Mouse (Mus musculus) liver, adult (tissue): ENCODE results near the gene Ift80.

Source experiments
- GATA4 ChIP-seq: IDR thresholded peaks from 2 replicates; pipeline ENCODE4 v1.6.1; 2014; ENCODE audit warnings: mild to moderate bottlenecking, low read length; ENCODE audit not compliant: insufficient replicate concordance

Gene Ift80

DNA sequence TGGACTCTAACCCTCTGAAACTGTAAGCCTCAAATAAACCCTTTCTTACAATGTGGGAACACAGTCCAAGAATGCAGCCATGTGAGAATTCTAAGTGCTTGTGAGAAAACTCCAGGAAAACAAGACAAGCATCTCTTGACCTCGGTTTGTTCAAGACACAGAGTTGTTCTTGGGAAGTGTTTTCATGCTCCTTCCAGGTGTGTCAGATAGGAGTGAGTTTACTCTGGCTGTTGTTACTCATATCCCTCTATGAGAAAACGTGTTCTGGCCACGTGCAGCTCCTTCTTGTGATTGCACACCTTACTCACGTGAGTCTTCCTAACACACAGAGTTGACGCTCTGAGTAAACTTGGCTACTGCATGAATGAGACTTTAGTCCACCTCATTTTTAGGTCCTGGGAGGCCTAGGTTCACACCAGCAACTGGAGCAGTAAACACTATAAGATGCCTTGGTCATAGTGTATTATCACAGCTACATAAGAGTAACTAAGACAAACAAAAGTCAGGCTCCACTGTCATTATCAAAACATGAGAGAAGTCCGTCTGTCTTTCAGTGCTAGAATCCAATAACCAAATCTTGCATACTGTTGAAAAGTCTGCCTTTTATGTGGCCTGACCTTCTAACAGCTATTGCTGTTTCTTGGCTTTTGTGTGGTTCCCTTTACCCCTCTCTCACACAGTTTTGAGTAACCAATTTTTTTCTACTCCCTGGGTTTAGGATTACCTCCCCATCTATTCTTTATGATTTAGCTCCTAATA, 37.7 kb downstream of the Ift80 start:
- TF ChIP-seq GATA4: no peak

DNA sequence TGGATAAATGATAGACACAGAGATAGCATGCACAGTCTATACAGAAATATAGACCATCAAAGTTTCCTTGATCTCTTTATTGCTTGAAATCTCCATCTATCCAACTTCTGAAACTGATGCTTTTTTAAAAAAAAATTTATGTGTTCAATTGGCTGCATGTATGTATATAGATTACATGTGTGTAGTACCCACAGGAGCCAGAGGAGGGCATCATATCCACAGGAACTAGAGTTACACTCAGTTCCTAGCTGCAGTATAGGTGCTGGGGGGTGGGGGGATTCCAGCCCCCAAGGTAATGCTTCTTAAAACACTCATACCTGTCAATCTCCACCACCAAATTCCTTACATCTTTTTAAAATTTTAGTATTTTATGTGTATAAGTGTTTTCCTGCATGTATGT, 39.7 kb downstream of the Ift80 start:
- TF ChIP-seq GATA4: no peak

DNA sequence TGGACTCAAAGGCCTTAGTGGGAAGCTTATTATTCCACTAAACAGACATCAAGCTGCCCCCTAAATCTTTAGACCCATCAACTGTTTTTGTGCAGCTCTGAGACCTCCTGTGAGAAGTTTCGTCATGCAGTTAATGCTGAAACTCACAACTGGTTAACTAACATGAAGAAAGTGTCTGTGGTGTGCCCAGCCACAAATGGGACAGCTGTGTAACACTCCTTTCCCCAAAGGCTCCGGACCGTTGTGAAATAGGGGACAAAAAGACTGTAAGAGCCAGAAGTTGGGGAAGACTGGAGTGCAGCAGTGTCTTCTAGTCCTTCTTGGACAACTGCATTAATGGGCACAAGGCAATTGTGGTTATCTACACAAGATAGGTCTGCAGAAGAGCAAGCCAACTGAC, 47.0 kb downstream of the Ift80 start:
- TF ChIP-seq GATA4: no peak

DNA sequence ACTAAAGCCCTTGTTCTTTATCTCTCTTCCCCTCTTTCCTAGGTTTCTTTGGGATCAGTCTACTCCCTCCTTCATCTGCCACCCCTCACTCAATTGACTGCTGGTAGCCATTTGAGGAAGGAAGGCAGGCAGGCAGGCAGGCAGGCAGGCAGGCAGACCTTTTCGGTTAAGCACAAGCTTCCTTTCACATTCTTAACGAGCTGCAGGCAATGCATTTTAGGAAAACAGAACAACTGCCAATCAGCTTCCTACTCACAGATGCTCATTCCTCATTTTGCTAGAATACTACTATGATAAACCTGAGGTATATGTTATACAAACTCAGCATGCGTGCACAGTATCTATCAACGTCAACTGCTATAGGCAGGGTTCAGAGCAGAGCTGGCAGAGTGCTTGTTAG, 47.9 kb downstream of the Ift80 start:
- no peak for TF ChIP-seq GATA4

DNA sequence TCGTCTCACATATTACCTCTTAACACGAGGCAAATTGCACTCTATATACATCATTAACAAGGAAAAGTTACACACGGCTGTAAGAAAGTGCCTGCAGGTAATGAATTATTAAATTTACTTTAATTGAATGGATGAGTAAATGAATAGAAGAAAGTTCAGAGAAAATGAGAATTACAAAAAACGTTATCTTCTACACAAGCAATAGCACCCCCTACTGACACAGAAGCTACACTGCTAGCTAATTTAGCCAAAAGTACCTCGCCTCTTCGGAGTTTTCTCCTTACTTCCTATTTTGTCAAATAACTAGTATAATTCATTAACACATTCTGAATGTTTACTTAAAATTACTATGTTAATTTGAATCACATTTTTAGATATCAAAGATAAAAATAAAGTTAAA, 49.9 kb downstream of the Ift80 start:
- peak; percentile 57; the same call in 1 of the 2 replicates for TF ChIP-seq GATA4

DNA sequence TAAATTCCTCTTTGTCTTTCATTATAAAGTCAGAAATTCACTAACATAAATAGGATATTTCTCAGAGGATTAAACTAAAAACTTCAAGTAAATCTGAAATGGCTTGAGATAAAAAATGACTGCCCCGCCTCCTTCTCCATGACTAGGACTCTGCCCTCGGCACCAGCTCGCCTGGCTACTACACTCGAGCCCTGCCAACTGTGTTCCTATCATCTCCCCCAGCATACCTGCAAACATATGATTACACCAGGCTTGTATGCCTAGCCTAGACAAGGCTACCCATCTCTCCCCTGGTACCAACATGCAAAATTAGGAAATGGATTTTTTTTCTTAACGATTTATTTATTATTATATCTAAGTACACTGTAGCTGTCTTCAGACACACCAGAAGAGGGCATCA, 51.7 kb downstream of the Ift80 start:
- TF ChIP-seq GATA4: no peak

DNA sequence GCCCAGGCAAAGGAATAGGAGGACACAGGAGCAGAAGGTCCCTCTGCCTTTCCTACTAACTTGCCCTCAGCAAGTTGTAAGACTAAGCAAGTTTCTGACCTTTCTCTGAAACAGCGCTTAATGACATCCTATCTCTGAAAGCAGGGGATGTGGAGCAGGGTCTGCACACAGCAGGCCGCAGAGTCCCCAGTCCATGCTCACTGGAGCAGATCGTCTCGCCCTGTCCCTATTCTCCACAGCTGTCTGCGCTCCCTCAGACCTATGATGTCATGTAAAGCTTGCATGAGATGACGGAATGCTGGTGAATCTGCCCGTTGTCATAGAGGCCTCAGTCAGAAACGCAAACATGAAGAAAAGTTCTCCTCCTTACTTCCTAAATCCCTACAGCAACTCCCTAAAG, 55.0 kb downstream of the Ift80 start:
- no peak for TF ChIP-seq GATA4

DNA sequence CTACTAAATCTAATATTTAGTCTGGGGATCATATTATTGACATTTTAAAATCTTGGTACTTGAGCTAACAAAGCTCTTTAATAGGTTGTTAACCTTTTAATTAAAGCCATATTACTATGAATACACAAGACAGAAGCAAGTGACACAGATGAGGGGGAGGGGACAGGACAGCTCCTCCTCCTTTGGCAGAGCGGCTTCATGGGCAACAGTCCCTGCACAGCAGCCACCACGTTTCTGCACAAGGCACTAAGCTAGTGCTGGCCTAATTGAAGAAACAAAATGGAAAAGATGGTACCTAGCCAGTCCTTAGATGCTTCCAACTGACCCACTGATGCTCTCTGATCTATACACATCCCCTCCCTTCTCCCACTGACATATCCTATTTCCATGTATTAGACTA, 55.5 kb downstream of the Ift80 start:
- no peak for TF ChIP-seq GATA4

DNA sequence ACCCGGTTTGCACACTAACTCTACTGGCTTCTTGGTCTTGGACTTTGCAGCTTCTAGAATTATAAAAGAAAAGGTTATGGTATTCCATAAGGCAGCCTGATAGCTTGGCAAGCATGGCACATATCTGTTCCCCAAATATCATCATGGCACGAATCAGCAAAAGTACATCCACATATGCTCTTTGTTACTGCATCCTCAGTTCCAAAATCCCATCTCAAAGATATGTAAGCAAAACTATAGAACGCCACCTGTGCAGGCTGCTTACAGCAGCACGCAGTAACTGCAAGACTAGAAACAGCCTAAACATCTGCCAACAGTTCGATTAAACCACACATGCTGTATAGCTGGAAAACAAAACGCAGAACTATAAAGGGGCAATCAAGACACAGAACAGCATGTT, 62.5 kb downstream of the Ift80 start:
- TF ChIP-seq GATA4: no peak

DNA sequence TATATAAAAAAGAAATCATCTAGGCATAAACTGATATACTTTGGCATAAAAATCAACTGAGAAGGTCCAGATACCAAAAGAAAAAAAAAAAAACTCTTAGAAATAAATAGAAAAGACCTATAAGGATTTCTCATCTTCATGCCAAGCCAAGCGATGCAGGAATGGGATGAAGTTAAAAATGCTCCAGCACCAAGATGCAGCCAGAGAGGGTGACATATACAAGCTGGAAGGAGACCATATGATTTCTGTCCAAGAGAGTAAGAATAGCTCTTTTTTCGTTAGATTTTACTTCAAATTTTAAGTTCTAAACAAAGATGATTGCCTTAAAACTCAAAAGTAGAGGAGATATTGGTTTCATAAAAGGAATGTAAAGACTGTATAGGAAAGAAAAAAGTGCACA, 64.1 kb downstream of the Ift80 start:
- TF ChIP-seq GATA4: no peak

DNA sequence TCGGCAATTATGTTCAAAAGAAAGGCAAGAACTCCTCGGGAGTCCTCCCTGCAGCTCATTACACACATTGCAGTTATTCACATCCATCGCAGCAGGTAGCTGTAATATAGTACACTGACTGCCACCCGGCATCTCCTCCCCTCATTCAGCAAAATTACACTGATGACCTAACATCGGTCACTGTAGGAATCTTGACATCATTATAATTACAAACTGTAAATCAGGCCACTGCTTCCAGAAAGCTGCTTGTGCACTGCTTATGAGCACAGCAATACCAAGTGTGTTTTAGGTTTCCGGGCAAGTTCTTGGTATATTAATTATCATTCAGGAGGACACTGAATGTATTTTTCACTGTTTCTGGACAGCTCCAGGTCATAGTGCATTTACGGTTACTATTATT, 65.1 kb downstream of the Ift80 start:
- TF ChIP-seq GATA4: no peak

DNA sequence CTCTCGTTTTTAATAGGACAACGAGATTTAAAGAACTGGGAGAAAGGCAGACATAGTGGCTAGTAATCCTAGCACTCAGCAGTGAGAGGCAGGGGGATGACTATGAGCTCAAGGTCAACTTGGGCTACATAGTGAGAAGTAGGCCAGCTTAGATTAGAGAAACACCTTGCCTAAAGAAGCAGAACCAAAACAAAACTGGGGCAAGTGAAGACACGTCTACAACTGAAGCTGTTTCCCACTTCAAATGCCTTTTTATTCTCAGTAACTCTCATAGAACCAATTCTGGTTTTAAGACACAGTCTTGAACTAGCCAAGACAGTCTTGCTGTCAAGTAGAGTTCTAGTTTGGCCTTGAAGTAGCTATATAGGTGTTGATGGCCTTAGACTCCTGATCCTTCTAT, 67.7 kb downstream of the Ift80 start:
- TF ChIP-seq GATA4: no peak

DNA sequence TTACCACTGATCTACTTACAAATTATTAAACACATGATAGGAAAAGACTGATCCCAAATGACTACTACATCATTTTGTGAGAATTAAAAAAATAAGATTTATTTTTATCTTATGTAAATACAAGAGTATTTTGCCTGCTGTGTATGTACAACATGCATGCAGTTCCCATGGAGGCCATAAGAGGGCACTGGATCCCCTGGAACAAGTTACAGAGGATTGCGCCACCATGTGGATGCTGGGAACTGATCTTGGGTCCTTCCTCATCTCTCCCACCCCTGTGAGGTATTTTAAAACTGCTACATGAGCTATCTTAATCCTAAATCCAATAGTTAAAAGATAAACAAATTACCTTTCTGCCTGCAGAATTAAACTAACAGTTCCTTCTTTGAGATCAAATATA, 68.9 kb downstream of the Ift80 start:
- no peak for TF ChIP-seq GATA4

DNA sequence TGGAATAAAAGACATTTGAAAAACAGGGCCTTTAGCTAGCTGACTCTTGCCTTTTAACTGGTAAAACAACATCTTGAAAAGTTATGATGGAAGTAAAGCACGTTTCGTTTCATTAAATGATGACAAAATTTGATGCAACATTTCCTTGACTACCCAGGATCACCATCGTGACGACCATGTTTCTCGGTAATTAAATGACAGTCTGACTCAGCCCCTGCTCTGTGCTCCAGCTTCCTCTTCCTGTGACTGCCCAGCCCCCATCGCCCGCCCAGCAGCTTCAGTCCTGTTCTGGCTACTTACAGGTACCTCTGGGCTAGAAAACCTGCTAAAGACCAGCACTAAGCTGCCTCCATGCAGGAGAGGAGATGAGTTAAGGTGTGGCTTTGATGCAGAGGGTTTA, 70.1 kb downstream of the Ift80 start:
- TF ChIP-seq GATA4: no peak

DNA sequence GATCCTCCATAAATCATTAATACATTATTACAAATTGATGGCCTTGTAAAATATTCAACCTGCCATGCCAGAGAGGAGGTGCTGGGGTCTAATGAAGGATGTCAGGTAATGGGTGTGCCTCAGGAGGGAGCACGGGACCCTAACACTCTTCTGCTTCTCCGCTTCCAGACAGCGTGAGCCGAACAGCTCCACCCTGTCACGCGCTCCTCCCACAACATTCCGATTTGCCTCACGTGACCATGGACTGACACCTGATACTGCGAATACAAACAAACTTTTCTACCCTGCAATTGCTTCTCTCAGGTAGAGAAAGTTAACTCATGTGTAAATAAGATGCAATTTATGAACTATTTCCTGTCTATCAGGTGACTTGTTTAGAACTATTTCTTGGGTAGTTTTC, 75.8 kb downstream of the Ift80 start:
- TF ChIP-seq GATA4: no peak

DNA sequence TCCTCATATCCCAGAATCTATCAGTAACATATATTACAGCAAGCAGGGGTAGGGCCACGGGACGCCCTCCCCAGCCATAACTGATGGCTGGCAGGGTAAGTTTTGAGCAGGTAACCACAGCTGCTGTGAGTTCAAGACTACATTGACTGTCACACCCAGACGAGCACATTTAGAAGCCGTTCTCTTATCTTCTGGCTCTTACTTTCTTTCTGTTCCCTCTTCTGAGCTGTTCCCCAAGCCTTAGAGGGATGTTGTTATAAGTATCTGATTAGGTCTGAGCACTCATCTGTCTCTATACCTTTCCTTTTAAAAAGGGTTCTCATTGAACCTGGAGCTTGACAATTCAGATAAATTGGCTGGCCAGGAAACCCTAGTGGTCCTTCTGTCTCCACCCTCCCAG, 96.9 kb downstream of the Ift80 start:
- TF ChIP-seq GATA4: no peak
